Mouse (Mus musculus): ENCODE measurements at regions not wholly inside any gene's neighbourhood (a gene's known extent, or its start where the extent isn't known, plus 50 kb on each side); places are given as distances from the start of the nearest gene placed in this dataset.
"Not testable (repeated sequence)": the region's sequence is repeated elsewhere in the genome, so short reads cannot be mapped to it uniquely, and the experiment has no call there.

GRCm38 (mm10) chr12:92892315-92892714 is 1043.4 kb upstream of the Sel1l start:
- POLR2A ChIA-PET, result no interaction called here
- CTCF ChIA-PET, result no interaction called here

DNA sequence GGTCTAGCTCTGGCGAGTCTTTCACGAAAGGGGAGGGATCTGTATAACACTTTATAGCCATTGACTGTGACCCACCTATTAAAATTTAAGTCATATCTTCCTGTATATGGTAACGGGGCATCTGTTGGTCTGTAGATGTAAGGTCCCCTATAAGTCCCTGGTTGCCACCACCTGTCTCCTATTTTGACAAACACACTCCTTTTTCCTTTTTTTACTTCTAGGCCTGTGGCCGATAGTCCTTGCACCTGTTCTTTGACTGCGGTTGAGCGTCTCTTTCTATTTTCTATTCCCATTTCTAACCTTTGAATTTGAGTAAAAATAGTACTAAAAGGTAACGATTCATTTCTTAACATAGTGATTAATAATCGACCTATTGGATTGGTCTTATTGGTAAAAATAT is 1042.7 kb upstream of the Sel1l start:
- CTCF ChIA-PET, POLR2A ChIA-PET: not testable (repeated sequence)

GRCm38 (mm10) chr12:92891126-92891525 is 1042.2 kb upstream of the Sel1l start:
- CTCF ChIA-PET, POLR2A ChIA-PET: not testable (repeated sequence)

GRCm38 (mm10) chr12:92887747-92888146 is 1038.8 kb upstream of the Sel1l start:
- POLR2A ChIA-PET, result no interaction called here
- CTCF ChIA-PET, result no interaction called here

DNA sequence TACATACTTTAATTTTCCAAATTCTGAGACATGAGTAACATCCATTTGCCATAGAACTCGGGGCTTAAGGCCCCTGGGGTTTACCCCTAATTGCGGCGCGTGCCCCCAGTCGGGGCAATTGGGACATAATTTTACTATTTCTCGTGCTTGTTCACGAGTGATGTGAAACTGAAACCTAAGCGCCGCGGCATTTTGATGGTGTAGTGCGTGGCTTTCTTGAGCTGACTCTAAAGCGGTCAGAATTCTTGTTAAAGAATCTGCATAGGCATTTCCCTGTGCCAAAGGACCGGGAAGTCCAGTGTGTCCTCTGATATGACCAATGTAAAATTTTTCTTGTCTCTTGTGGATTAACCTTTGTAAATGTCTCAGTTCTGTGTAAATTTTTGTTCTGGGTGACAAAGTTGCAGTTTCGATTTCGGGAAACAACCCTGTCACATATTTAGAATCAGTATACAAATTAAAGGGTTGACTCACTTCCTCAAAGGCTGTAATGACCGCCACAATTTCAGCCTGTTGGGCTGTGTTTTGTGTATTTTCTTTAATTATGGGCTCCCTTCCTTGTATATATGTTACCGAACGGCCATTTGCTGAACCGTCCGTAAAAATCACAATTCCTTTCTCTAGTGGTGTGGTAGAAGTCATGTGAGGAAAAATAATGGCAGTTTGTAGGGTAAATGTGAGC is 1037.6 kb upstream of the Sel1l start:
- CTCF ChIA-PET, POLR2A ChIA-PET: not testable (repeated sequence)

DNA sequence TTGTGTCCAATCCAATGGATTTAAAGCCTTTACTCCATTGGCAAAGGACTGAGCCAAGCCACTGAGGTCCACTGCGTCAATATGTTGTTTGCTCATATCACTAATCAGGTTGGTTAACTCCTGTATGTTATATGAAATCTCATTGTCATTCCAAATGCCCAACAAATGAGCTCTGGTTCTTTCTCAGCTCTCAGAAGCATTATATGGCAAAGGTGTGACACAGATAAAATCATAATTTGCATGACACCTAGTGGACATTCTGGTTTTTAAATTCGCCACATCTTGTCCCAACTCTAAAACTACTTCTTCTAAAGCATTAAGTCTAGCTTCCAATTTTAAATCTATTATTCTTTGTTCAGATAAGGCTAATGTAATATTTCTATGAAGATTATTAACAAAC is 1035.1 kb upstream of the Sel1l start:
- CTCF ChIA-PET, POLR2A ChIA-PET: not testable (repeated sequence)

- CTCF ChIA-PET, POLR2A ChIA-PET: not testable (repeated sequence)
Measured at GRCm38 (mm10) chr12:92883091-92883490, 1034.1 kb upstream of the Sel1l start.

- CTCF ChIA-PET, POLR2A ChIA-PET: not testable (repeated sequence)
Measured at GRCm38 (mm10) chr12:92882540-92882939, 1033.6 kb upstream of the Sel1l start.

DNA sequence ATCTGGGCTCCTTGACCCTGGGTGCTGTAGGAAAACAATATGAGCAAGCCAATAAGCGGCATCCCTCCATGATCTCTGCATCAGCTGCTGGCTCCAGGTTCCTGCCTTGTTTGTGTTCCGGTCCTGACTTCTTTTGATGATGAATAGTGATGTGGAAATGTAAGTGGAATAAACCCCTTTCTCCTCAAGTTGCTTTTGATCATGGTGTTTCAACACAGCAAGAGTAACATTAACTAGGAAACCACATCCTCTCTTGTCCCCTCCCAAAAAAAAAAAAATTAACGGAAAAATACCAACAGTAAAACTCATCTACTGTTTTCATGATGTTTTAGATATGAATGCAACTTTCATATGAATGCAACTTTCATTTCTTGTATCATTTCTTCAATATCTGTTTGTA is 1024.6 kb upstream of the Sel1l start:
- ChIA-PET CTCF (no interaction called here), POLR2A (no interaction called here)

GRCm38 (mm10) chr12:92869336-92869735 is 1020.4 kb upstream of the Sel1l start:
- POLR2A ChIA-PET, result no interaction called here

DNA sequence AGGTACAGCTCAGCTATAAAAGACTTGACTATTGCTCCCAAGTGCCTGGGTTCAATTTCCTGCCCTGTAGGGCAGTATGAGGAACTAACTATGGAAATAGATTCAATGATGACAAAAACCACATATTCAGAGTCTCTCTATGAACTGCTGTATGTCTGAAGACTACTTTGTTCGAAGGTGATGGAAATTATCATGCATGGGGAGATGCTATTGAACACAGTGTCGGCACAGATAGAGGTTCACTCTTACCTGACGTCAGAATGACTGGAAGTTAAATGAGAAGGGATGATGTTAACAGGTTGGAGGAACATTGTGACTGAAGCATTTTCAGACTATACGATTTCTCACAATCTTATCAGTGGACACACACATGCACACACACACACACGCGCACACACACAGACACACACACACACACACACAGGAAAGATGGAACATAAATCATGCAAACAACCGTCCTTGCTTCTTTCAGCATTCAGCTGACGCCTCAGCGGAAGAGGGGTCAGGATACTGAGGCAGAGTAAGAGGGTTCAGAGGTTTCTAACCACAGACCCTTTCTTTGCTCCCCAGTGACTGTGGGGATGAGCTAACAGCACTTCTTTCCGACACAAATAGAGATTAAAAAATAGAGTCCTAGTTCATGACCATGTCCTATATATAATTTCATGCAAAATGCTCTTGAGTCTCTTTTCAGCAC is 974.3 kb upstream of the Sel1l start:
- ChIA-PET CTCF (no interaction called here), POLR2A (no interaction called here)

More at GRCm38 (mm10) chr12:92869336-92869735, 1020.4 kb upstream of the Sel1l start:
- CTCF ChIA-PET, result no interaction called here

- POLR2A ChIA-PET, result no interaction called here
- CTCF ChIA-PET, result no interaction called here
Measured at GRCm38 (mm10) chr12:92818610-92819009, 969.7 kb upstream of the Sel1l start.

- CTCF ChIA-PET, result no interaction called here
Measured at GRCm38 (mm10) chr12:92801121-92801520, 952.2 kb upstream of the Sel1l start.

GRCm38 (mm10) chr12:92783362-92783761 is 934.4 kb upstream of the Sel1l start:
- ChIA-PET CTCF (no interaction called here), POLR2A (no interaction called here)

More at GRCm38 (mm10) chr12:92801121-92801520, 952.2 kb upstream of the Sel1l start:
- POLR2A ChIA-PET, result no interaction called here

DNA sequence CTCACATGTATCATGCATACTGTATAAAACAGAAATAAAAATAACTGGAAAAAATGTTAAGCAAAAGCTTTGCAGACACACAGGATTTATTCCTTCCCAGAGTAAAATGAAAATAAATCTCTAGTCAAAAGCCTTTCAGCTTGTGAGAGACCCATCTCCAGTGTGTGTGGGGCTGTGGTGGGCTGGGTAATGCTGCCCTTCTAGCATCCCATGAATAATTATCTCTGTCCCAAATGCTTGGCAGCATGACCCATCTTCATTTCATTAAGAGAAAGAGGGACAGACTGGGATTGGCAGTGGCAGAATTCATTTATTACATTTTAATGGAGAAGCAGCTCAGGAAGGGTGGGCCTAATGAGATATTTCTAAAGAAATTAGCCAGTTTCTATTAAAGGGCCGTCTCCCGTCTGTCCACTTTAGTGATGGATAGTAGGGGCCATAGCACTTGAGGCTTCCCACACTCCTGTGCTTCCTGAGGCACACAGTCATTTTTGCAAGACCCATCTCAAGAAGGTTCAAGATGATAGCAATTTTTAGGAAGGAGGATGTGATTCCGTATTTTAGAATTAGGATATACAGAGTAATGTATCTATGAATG is 930.8 kb upstream of the Sel1l start:
- POLR2A ChIA-PET, result no interaction called here
- CTCF ChIA-PET, result no interaction called here

DNA sequence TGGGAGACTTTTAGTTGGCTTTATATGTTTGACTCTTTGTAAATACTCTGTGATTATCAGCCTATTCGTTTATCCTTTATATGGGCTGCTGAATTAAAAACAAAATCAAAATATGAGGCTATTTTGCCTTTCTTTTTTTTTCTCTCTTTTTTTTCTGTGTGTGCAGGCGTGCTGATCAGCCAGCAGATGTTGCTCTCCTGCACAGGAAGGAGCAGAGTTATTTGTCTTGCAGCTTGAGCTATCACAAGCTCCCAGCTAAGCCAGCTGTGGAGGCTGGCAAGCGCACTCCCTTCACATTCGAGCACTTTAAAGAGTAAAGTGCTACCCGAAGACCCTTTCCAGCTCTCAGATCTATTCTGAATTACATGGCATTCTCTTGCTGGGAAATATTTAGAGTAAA is 926.7 kb upstream of the Sel1l start:
- ChIA-PET CTCF (no interaction called here), POLR2A (no interaction called here)

DNA sequence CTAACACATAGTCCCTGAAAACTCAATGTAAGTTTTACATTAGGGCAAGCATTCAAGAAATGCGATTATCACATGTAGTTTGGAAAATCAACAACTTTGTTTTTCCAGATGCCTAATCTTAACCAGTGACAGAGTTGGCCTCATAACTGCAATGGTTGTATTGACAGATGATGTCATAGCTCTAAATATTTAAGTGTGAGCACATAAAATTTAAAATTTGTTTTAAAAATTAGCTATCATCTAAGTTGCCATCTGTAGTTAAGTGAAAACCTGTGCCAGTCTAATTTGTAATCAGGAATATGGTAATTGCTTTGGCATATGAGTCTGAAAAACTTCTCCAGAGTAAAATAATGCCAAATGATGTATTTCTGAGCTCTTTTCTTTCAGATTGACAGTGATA is 899.6 kb upstream of the Sel1l start:
- CTCF ChIA-PET, result no interaction called here

GRCm38 (mm10) chr12:92740818-92741217 is 891.9 kb upstream of the Sel1l start:
- CTCF ChIA-PET, result no interaction called here
- POLR2A ChIA-PET, result no interaction called here

More for the DNA sequence above, 899.6 kb upstream of the Sel1l start:
- POLR2A ChIA-PET, result interaction anchor here in 1 of 4 experiments (0.5 kb wide), 1 partner anchor 55 kb away, joined by 5 read pairs; no protein-coding TSS in a partner anchor

DNA sequence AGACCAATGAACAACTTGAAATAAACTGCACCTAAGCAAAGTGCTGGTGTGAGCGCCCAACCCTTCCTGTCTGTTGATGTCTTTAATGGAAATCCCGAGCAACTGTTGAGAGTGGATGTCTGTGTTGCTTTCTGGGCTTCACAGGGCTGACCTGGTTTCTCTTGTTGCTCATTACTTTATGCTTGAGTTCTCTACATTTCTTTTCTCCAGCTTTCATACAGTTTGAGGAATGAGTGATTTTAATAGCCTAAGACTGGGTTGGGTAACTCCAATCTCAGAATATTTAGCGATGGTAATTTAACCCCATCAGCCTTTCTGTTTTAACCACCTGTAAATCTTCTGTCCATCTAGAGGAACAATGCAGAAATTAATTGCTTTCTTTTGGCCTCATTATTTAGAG is 890.2 kb upstream of the Sel1l start:
- ChIA-PET CTCF (no interaction called here), POLR2A (no interaction called here)

- ChIA-PET POLR2A (no interaction called here), CTCF (no interaction called here)
Measured at GRCm38 (mm10) chr12:92737623-92738370, 888.8 kb upstream of the Sel1l start.

DNA sequence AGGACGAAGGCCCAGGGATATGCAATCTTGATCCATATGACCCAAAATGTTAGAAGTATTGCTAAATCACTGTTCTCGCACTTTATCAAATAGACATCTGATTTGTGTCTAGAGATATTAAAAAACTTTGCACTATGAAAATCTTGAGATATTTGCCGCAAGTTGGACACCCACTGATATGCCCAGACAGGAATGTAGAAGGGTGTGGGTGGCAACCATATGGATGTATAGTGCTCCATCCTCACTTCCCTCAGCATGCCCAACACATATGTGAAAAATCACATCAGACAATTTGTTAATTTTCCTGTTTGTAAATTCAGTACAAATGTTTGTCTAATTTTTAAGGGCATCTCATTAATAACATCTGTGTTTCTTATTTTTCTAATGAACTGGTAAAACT is 874.1 kb upstream of the Sel1l start:
- ChIA-PET CTCF (no interaction called here), POLR2A (no interaction called here)
